Mouse (Mus musculus) monocyte, adult 59 days (primary cell): Measurements from ENCODE around the gene Stmn1. TPM values are rescaled to one million over a fixed set of nuclear protein-coding genes. Genes with fewer than 3 reads are reported as not detected.

ENCODE experiments used
- total RNA-seq, 2 experiments: library from RNA; stranded (reverse); gene quantifications; one replicate each; pipeline ENCODE4 v1.2.4; 2023

Gene Stmn1
- 1 to 10 TPM; 5.8 to 9.0 TPM for total RNA-seq

GRCm38 (mm10) chr4:134468215-134468575 is at the start of gene Stmn1:
Gene Stmn1 (plus strand): TSS chr4:134468320.

GRCm38 (mm10) chr4:134496595-134497210 is 28.6 kb downstream of the Stmn1 start, which contains the start of gene Paqr7:
Gene Paqr7 (plus strand): TSS chr4:134496697.

DNA sequence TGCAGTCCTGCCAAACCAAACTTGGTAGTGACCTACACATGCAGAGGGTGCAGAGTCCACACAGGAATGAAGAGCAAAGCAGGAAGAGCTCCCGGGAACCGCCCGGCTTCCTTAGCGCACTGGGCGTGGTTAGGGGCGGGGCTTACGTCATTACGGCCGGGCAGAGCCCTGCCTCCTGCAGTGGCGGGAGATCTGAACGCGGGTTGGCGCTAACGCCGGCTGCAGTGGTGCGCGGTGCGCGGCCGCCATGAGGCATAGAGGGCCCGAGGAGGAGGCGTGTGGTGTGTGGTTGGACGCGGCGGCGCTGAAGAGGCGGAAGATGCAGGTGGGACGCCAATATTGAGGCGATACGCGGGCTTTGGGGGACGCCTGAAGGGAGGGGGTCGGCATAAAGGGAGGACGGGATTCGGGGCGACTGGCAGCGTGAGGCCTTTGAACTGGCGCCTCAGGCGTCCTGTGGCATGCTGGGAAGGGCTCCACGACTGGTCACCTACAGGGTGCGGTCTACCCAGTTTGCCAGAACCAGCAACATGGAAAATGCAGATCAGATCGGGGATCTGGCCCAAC is 42.8 kb downstream of the Stmn1 start, which contains the start of gene Aunip:
TSS of gene Aunip (plus strand) at position 155 of the 567 bp plus-strand sequence.

Other genes with a start within 250 kb of the Stmn1 start
- gene Catsper4, start 240.9 kb upstream of the Stmn1 start, total RNA-seq = not detected
- gene Cnksr1, start 229.9 kb upstream of the Stmn1 start, total RNA-seq = not detected
- not detected for gene E130218I03Rik, start 224.7 kb upstream of the Stmn1 start, total RNA-seq
- gene Zfp593, start 222.7 kb upstream of the Stmn1 start, total RNA-seq = 10 to 100 TPM; 12.7 to 15.7 TPM
- not detected for gene Gm30191, start 221.4 kb upstream of the Stmn1 start, total RNA-seq
- gene Grrp1, start 214.2 kb upstream of the Stmn1 start, total RNA-seq = not detected
- 10 to 100 TPM in 1 of 2 experiments, 1 to 10 TPM in 1; 9.4 to 10.7 TPM for gene Pdik1l, start 180.4 kb upstream of the Stmn1 start, total RNA-seq
- not detected for gene Trim63, start 153.2 kb upstream of the Stmn1 start, total RNA-seq
- gene Slc30a2, start 125.1 kb upstream of the Stmn1 start, total RNA-seq = not detected
- gene Extl1, start 84.5 kb upstream of the Stmn1 start, total RNA-seq = under 1 TPM; 0.10 to 0.39 TPM
- 1 to 10 TPM; 2.5 to 3.1 TPM for gene Pafah2, start 72.0 kb upstream of the Stmn1 start, total RNA-seq
- 10 to 100 TPM; 11.4 to 12.1 TPM for gene Paqr7, start 28.4 kb downstream of the Stmn1 start, total RNA-seq
- gene Aunip, start 42.7 kb downstream of the Stmn1 start, total RNA-seq = not detected
- 10 to 100 TPM; 36.3 to 43.1 TPM for gene Mtfr1l, start 67.1 kb downstream of the Stmn1 start, total RNA-seq
- gene Selenon, start 83.8 kb downstream of the Stmn1 start, total RNA-seq = 10 to 100 TPM; 23.7 to 33.2 TPM
- gene Man1c1, start 236.0 kb downstream of the Stmn1 start, total RNA-seq = 10 to 100 TPM; 46.3 to 49.3 TPM